ENCODE assay signal across 22 mouse cellular contexts in the genomic region with DNA sequence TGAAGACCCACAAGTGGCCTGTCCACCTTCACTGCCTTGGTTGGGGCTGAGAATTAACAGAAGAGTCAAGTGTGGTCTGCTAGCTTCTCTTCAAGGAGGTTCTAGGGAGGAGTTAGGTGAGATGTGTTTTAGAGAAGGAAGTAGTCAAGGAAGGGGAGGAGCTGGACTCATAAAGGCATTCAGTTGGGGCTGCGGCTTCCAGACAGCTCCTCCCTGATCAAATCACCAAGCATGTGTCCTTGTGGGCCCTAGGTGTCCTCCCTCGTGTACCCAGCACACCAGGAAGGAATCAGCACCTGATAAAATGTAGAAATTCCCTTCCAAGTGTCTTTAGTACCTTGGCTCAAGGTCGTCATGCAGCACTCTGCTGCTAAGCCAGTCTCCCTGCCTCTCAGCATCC. TPM values are rescaled to one million over a fixed set of nuclear protein-coding genes. Genes with fewer than 3 reads are reported as not detected.
A peak's percentile ranks its signal among the peaks of the same experiment; 100 is the strongest.
DNase-seq lines count a peak whose midpoint lies in the region; ATAC-seq lines count a peak whose summit lies in the region.
"Had no signal": no experiment of that assay in that cellular context is flagged by ENCODE, and none has a peak within 500 bp of the region (broad histone marks: within the 10 kb centered on the region; RNA-seq: fewer than 3 reads in every experiment).

No protein-coding gene starts in this region.

- H3K4me2 ChIP-seq in hindbrain, embryonic 12.5 days (replicated peaks), result no peak overlapping the region
- H3K4me2 ChIP-seq: embryonic facial prominence, embryonic 12.5 days; heart, embryonic 11.5 days; kidney, embryonic 15.5 days; limb, embryonic 15.5 days had no signal

- no peak overlapping the region for H3K27ac ChIP-seq in heart, embryonic 10.5 days
- H3K27ac ChIP-seq in hindbrain, embryonic 12.5 days, result no peak overlapping the region
- H3K27ac ChIP-seq: embryonic facial prominence, embryonic 12.5 days; kidney, embryonic 15.5 days; limb, embryonic 15.5 days; midbrain, embryonic 10.5 days had no signal

- intact Hi-C loops in gastrocnemius, postnatal 36 days (cut with DNase I), result no loop called here

- WGBS in heart, embryonic 10.5 days, result 39% methylated on average over 3 of the region's 3 CpGs
- 25% methylated on average over 3 of the region's 3 CpGs for WGBS in large intestine, adult 2 months
- WGBS in hindbrain, embryonic 12.5 days, result 70% methylated on average over 3 of the region's 3 CpGs

- H3K4me3 ChIP-seq in heart, embryonic 10.5 days, result no peak overlapping the region
- H3K4me3 ChIP-seq in hindbrain, embryonic 12.5 days, result no peak overlapping the region
- H3K4me3 ChIP-seq: embryonic facial prominence, embryonic 12.5 days; kidney, embryonic 15.5 days; limb, embryonic 15.5 days; midbrain, embryonic 10.5 days had no signal

- H3K36me3 ChIP-seq in heart, embryonic 10.5 days, result no peaks in the 10 kb centered on the region
- no peaks in the 10 kb centered on the region for H3K36me3 ChIP-seq in hindbrain, embryonic 12.5 days
- H3K36me3 ChIP-seq: embryonic facial prominence, embryonic 12.5 days; G1E; kidney, embryonic 15.5 days; limb, embryonic 15.5 days; midbrain, embryonic 10.5 days had no signal

- H3K9ac ChIP-seq in hindbrain, embryonic 12.5 days, result no peak overlapping the region
- H3K9ac ChIP-seq: embryonic facial prominence, embryonic 12.5 days; kidney, embryonic 15.5 days; limb, embryonic 15.5 days had no signal

- peak; percentile 68 for DNase-seq in heart, embryonic 10.5 days (ENCODE audit: low spot score)
- DNase-seq in heart, postnatal 4 days, result no peak
- peak; percentile 42 for DNase-seq in thymus, postnatal 14 days
- no peak for DNase-seq in thymus, adult 18-20 months
- peak; percentile 1 for DNase-seq in large intestine, adult 2 months (ENCODE audit: low read depth, low spot score)
- DNase-seq in thymus, postnatal 4 days, result peak; percentile 51
- DNase-seq in gastrocnemius, postnatal 36 days, result no peak
- DNase-seq: cerebellum, postnatal 10 days; gastrocnemius, postnatal 10 days had no signal

- ATAC-seq in hindbrain, embryonic 12.5 days (ENCODE audit: low FRiP score), result no peak
- ATAC-seq: lung, postnatal 0 days had no signal

- H3K9me3 ChIP-seq in heart, embryonic 10.5 days, result no peaks in the 10 kb centered on the region
- no peaks in the 10 kb centered on the region for H3K9me3 ChIP-seq in hindbrain, embryonic 12.5 days (replicated peaks)
- H3K9me3 ChIP-seq: embryonic facial prominence, embryonic 12.5 days; G1E; kidney, embryonic 15.5 days; limb, embryonic 15.5 days; midbrain, embryonic 10.5 days had no signal

- H3K27me3 ChIP-seq in heart, embryonic 10.5 days (ENCODE audit: insufficient read depth, poor library complexity, severe bottlenecking), result peaks cover 3% of the 10 kb centered on the region; the same call in 1 of the 2 replicates
- H3K27me3 ChIP-seq in hindbrain, embryonic 12.5 days, result no peaks in the 10 kb centered on the region
- H3K27me3 ChIP-seq: embryonic facial prominence, embryonic 12.5 days; kidney, embryonic 15.5 days; limb, embryonic 15.5 days had no signal

- H3K4me1 ChIP-seq in heart, embryonic 10.5 days, result no peaks in the 10 kb centered on the region
- H3K4me1 ChIP-seq in hindbrain, embryonic 12.5 days, result no peaks in the 10 kb centered on the region
- H3K4me1 ChIP-seq: embryonic facial prominence, embryonic 12.5 days; kidney, embryonic 15.5 days; limb, embryonic 15.5 days; midbrain, embryonic 10.5 days had no signal

RNA-seq across cellular contexts. Expression of gene Enthd1, which starts 20.8 kb away (rescaled TPM):
- not detected in 2 replicates for polyA plus RNA-seq in heart, embryonic 10.5 days (2016; fragmentation: Nextera tagmentation; extraction: Ambion mirVana)
- not detected for total RNA-seq in heart, postnatal 4 days (2021)
- not detected in 2 replicates for polyA plus RNA-seq in large intestine, adult 2 months (2012; rRNA removed)
- not detected for total RNA-seq in gastrocnemius, postnatal 36 days (2021)
- polyA plus RNA-seq in hindbrain, embryonic 12.5 days (2016; fragmentation: Nextera tagmentation; extraction: Ambion mirVana), result not detected in 2 replicates
- total RNA-seq: adrenal gland, postnatal 4 days; gastrocnemius, postnatal 10 days; heart, postnatal 25 days; layer of hippocampus, adult 8-10 months; left cerebral cortex, adult 8-10 months had no signal
- polyA plus RNA-seq: embryonic facial prominence, embryonic 12.5 days; G1E; heart, embryonic 11.5 days; intestine, embryonic 14.5 days; kidney, embryonic 15.5 days; lung, postnatal 0 days; midbrain, embryonic 10.5 days had no signal

RNA-seq across cellular contexts. Expression of gene Grap2, which starts 28.3 kb away (rescaled TPM):
- polyA plus RNA-seq in heart, embryonic 10.5 days (2016; fragmentation: Nextera tagmentation; extraction: Ambion mirVana), result 4.9 and 5.0 TPM in 2 replicates
- 1 to 10 TPM in 1 of 2 experiments, under 1 TPM in 1; 0.62 to 1.2 TPM for total RNA-seq in heart, postnatal 4 days (2021)
- polyA plus RNA-seq in large intestine, adult 2 months (2012; rRNA removed), result 1.7 and 3.5 TPM in 2 replicates
- 1 to 10 TPM in 1 of 2 experiments, under 1 TPM in 1; 0.07 to 1.4 TPM for total RNA-seq in gastrocnemius, postnatal 36 days (2021)
- 3.0 and 3.8 TPM in 2 replicates for polyA plus RNA-seq in hindbrain, embryonic 12.5 days (2016; fragmentation: Nextera tagmentation; extraction: Ambion mirVana)

Comparison
In these comparisons a context has a peak if more than half of its experiments do, and no peak if none do; other contexts are left out.
1. DNase-seq: peak in heart, embryonic 10.5 days (single experiment), thymus, postnatal 14 days (single experiment), large intestine, adult 2 months (single experiment) and thymus, postnatal 4 days (single experiment); none in heart, postnatal 4 days (single experiment), thymus, adult 18-20 months (0 of 2) and gastrocnemius, postnatal 36 days (0 of 2).